Mouse (Mus musculus) frontal cortex, postnatal 10 days (tissue): ENCODE data around the gene Msi2.
A peak's percentile ranks its signal among the peaks of the same experiment; 100 is the strongest.

Experiments used
- DNase-seq, 2 experiments: peaks; one replicate each; pipeline ENCODE4 v3.0.0; 2022; ENCODE audit warnings: low spot score in 2 of 2, mixed read lengths in 1 of 2

Gene Msi2

GRCm38 (mm10) chr11:88485987-88486386, 232.3 kb downstream of the Msi2 start:
- DNase-seq, result no peak

- no peak for DNase-seq
These were observed 233.2 kb downstream of the Msi2 start for GRCm38 (mm10) chr11:88485088-88485487.

- DNase-seq, result no peak
These were observed 234.3 kb downstream of the Msi2 start for GRCm38 (mm10) chr11:88484047-88484446.

GRCm38 (mm10) chr11:88482636-88483035, 235.7 kb downstream of the Msi2 start:
- DNase-seq, result no peak

GRCm38 (mm10) chr11:88482236-88482635, 236.1 kb downstream of the Msi2 start:
- no peak for DNase-seq

- DNase-seq, result peak; percentile 53 to 65
These were observed 236.6 kb downstream of the Msi2 start for GRCm38 (mm10) chr11:88481602-88482161.

GRCm38 (mm10) chr11:88481092-88481601, 237.2 kb downstream of the Msi2 start:
- DNase-seq, result no peak

- no peak for DNase-seq
These were observed 238.8 kb downstream of the Msi2 start for GRCm38 (mm10) chr11:88479498-88479897.

GRCm38 (mm10) chr11:88474889-88475440, 243.3 kb downstream of the Msi2 start:
- no peak for DNase-seq

- no peak for DNase-seq
These were observed 245.6 kb downstream of the Msi2 start for GRCm38 (mm10) chr11:88472731-88473130.

GRCm38 (mm10) chr11:88471981-88472647, 246.2 kb downstream of the Msi2 start:
- DNase-seq, result peak in 1 of 2 experiments; percentile 28

- DNase-seq, result no peak
These were observed 247.7 kb downstream of the Msi2 start for GRCm38 (mm10) chr11:88470599-88470998.

GRCm38 (mm10) chr11:88468996-88469395, 249.3 kb downstream of the Msi2 start:
- no peak for DNase-seq

- DNase-seq, result peak in 1 of 2 experiments; percentile 23
These were observed 250.6 kb downstream of the Msi2 start for GRCm38 (mm10) chr11:88467498-88468245.

- DNase-seq, result no peak
These were observed 254.4 kb downstream of the Msi2 start for GRCm38 (mm10) chr11:88463951-88464350.

GRCm38 (mm10) chr11:88462789-88463188, 255.5 kb downstream of the Msi2 start:
- no peak for DNase-seq

GRCm38 (mm10) chr11:88461601-88462000, 256.7 kb downstream of the Msi2 start:
- no peak for DNase-seq

- DNase-seq, result no peak
These were observed 258.2 kb downstream of the Msi2 start for GRCm38 (mm10) chr11:88459946-88460736.

GRCm38 (mm10) chr11:88457241-88457738, 261.0 kb downstream of the Msi2 start:
- DNase-seq, result no peak

GRCm38 (mm10) chr11:88454867-88455806, 263.2 kb downstream of the Msi2 start:
- no peak for DNase-seq
